Mouse (Mus musculus): Measurements from ENCODE around the gene Clip2.
A peak's percentile ranks its signal among the peaks of the same experiment; 100 is the strongest.

The Clip2 gene

DNA sequence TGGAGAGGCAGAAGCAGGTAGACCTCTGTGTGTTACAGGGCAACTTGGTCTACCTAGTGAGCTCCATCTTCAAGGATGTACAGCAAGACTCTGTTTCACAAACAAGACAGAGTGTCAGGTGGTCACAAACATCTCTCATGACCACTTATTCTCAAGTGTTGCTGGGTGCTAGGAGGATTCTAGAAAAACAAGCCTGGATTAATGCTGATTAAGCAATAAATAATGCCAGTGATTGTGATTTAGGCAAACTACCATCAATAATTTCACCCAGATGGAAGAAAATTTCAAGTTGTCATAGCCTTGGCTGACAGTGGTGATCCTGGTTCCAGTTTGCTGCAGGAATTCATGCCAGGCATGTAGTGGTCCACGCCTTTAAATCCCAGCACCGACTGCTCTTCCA lies 12.0 kb upstream of the Clip2 start:
- no peak for DNase-seq (ENCODE audit: low spot score)

DNA sequence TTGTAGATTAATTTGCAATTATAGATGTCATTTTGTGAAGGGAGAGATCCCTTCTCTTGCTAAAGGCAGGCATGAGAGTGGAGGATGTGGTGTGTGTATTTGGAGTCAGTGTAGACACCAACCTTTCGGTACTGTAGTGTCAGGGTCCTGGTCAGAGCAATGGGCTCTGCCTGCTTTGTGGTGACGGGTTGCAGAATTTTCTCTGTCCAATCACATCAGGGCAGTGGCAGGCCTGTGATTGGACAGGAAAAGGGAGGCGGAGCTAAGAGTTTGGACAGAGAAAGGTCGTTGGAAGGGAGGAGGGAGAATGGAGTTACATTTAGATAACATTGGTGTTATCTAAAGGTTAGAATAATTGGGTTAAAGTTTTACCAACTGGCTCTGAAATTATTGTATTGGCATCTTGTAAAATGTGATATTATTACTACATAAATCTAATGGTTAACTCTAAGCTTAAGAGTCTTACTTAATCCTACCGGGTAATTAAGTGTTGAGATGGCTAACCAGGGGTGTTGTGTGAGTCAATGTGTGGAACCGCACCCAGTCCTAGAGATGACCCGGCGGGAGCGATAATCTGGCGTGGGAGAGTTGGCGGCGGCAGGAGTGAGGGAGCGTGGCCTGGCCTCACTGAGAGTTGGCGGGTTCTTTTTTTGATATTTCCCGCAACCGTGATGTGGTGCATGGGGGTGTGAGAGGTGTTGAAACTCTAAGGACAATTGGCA lies 8.4 kb upstream of the Clip2 start:
- DNase-seq (ENCODE audit: low spot score) = no peak

DNA sequence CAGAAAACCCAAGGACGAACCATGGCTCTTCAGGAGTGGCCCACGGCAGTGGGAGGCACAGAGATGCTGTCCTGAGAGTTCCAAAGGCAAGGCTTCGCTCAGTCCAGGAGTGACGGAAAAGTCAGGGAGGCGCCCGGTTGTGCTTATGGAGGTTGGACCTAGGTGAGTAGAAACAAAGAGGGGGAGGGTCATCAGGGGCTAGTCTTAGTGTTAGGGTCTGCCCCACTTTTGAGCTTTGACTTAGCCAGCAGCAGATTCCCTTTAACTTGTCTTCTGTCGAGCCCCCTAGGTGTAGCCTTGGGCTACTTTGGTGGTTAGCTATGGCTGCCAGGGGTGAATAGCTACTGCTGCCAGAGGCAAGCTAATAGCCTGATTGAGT lies 7.8 kb upstream of the Clip2 start, which contains the start of gene Syna:
Gene Syna, minus strand, starts transcription at position 101 of the 379 bp plus-strand sequence.
- no peak for DNase-seq (ENCODE audit: low spot score)

DNA sequence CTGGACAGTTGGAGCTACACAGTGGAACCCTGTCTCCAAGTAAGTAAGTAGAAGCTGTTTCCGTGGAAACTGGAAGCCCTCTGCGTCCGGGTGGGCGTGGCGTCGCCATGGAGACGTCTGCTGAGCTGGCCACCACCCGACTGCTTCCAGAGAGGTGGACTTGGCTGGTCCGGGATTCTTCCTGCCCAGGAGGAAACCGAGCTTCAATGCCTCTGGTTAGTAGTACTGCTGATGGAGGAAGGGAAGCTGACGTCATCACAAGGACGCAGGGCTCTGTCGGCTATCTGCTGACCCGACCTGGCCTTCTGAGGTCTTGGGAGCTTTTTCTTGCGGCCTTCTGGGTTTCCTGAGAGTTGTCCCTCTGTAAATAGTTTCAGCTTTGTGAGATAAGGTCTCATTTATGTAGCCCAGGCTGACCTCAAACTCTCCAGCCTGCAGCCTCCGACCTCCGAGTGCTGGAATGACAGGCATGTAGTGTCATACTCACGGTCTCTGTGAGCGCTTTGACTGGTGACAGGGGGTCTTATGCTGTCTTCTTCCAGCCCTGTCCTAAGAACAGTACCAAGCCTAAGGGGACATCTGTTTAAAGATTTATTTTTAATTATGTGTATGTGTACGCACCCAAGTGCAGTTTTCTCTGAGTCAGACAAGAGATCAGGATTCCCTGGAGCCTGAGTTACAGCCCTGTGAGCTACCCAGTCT lies 3.4 kb upstream of the Clip2 start:
- DNase-seq (ENCODE audit: low spot score) = no peak

DNA sequence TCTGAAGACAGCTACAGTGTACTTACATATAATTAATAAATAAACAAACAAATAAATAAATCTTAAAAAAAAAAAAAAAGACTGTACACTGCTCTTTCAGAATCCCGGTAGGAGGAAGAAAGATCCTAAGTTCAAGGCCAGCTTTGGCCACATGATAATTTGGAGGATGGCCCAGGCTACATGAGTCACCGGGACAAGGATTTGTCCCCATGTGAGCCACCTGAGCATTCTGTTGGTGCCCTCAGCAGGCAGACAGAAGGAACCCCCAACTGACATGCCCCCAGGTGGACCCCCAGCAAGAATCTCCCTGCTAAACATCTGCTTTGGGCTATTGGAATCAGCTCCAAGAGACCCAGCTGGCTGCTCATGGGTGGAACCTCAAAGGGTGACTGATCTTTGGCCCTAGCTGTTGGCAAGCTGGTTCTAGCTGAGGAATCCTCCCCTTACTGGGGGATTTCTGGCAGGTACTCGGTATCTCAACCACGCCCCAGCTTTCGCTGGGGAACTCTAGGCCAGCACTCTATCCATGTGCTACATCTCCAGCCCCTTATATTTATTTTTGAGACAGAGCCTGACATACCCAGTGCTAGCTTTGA lies 1.8 kb upstream of the Clip2 start:
- no peak for DNase-seq (ENCODE audit: low spot score)

DNA sequence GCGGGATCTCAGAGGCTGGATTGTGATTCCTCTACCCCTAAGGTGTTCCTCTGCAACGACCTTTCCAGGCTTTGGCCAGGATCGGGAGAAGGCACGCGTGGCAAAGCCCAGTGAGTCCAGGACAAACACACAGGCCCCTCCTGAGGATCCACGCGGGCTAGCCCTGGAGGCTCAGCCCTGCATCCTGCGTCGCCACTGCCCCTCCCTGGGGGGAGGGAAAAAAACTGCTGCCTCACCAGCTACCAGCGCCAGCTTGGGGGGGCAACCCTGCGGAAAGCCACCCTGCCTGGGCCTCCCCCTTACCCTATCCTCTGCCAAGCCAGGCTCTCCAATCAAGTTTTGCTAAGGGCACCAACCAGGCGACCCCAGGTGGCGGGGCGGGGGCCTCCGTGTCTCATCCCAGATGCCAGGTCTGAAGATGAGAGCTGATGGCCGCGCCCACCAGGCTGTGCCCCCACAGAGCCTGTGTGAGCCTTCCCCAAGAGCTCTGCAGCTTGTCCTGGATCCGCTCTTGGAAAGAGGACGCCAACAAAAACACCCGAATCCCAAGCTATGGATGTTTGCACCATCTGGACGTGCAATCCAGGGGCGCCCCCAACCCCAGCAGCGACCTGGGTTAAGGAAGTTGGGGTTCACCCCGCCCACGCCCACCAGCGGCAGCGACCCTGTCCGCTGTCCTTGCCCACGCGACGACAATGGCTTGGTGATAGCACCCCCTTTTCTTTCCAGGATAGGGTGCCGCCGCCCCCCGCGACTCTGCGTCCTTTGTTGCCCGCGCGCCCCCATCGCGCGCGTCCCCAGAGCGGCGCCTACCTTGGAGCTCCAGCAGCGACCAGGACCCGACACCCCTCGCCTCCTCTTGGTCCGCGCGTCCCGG lies 763 bp downstream of the Clip2 start:
- DNase-seq (ENCODE audit: low spot score) = no peak

DNA sequence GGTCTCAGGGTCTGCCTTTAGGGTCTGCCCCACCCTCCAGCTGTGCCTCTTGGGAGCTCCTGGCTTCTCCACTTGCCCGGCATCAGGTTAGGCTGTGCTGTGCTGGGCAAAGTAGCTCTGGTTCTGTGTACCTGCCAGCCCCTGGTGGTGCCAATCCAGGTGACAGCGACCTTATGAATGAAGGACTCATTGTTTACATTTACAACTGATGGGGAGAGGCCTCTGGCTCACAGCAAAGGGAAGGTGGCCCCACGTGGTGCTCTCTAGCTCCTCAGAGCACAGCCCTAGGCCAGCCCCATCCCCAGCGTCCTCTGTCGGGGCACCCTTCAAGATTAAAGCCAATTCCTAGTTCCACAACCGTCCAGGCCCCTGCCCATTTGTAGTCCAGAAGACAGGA lies 1.4 kb downstream of the Clip2 start:
- no peak for DNase-seq (ENCODE audit: low spot score)

DNA sequence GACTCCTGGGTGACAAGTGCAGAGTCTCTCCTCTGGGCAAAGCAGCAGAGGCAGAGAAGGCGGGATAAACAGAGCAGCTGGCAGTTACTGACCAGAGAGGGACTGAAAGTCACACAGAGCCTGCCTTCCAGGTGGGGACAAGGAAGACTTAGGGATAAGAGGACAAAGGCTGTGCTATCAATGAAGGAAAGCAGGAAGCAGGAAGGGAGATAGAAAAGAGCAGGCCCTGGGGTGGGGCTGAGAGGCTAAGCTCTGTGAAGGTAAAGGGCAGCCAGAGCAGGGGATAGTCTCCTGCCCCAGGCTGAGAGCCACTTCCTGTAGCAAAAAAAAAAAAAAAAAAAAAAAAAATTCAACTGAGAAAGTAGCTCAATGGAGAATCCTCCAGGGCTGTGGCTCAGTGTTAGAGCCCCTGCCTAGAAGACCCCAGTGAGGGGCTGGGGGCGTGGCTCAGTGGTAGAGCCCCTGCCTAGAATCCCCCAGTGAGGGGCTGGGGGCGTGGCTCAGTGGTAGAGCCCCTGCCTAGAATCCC lies 2.5 kb downstream of the Clip2 start:
- DNase-seq (ENCODE audit: low spot score) = no peak

DNA sequence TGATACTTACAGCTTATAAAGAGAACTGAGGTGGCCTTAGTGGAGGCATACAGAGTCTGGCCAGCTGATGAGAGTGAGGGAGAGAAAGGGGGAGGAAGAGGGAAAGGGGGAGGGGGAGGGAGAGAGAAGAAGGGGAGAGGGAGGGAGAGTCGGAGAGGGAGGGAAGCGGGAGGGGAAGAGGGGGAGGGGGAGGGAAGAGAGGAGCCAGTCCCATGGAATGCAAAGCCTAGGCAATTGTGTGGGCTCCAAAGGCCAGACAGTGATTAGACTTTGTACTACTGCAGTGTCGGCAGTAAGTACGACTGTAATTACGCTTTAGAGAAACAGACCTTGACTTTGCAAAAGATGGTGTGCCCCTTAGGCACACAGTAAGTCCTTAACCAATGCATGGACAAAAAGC lies 3.9 kb downstream of the Clip2 start:
- no peak for DNase-seq (ENCODE audit: low spot score)

DNA sequence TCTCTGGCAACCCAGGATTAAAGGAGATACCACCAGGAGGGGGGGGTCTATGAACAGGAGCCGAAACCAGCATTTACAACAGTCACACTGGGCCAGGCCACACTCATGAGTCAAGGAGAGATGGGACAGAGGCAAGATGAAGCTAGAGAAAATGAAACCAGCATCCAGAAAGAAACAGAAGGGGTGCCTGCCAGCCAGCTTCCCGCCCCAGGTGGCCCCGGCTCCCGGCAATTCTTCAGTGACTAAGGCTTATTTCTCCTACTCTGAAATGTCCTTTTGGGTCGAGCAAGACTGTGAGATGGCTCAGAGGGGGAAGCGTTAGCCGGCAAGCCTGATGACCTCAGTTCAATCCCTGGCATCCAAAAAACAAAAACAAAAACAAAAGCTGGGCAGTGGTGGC lies 5.4 kb downstream of the Clip2 start:
- no peak for DNase-seq (ENCODE audit: low spot score)

DNA sequence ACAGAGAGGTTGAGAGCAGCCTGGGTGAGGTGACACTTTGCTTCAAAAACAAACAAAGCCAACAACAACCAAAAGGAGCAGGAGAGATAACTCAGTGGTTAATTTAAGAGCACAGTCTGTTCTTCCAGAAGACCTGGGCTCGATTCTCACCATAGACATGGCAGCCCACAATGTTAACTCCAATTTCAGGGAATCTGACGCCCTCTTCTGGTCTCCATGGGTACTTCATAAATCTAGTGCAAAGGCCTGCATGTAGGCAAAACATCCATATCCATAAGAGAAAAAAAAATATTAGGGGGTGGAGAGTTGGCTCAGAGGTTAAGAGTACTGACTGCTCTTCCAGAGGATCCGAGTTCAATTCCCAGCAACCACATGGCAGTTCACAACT lies 7.0 kb downstream of the Clip2 start:
- no peak for DNase-seq (ENCODE audit: low spot score)

DNA sequence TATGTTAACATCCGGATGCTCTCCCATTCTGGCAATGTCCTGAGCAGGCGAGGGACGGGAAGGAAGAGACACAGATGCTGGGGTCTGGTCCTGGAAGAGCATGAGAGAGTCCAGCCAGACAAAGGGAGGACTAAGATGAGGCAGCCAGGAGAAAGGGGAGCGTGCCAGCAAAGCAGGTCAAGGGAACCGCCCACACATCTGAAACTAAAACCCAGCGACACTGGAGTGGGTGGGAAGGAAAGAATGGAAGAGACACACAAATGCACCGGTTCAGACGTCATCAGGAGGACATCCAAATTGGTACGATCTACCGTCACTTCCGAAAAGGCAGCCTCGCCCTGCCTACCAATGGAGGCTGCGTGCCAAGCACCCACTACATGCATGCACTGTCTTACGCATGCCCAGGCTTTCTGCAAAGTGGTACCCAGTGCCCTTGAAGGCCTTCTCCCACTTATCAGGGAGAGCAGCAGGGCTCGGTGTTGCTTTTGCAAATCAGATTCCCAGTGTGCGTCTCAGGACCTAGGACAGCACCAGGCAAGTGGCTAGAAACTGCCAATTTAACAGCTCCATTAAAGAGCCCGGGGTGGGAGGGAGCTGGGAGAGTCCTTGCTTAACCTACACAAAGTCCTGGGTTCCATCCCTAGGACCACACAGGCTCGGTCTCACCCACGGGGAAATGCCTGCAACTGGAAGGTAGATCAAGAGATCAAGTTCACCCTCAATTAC lies 7.6 kb downstream of the Clip2 start:
- no peak for DNase-seq (ENCODE audit: low spot score)

DNA sequence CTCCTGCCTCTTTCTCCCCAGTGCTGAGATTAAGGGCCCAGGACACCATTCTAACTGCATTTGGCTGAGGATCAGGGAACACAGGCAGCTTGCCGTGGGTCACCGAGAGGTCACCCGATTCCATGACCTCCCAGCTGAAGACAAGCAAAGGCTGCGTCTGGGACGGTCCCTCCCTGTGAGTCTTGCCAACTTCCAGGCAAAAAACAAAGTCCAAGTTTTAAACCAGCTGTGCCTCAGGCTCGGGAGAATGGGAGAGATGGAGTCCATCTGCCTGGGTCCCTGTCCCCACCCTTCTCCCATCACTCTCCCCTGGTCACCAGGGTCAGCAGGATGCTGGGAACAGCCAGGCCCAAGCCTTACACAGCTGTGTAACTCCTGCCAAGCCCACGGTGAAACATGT lies 10.6 kb downstream of the Clip2 start:
- no peak for DNase-seq (ENCODE audit: low spot score)

DNA sequence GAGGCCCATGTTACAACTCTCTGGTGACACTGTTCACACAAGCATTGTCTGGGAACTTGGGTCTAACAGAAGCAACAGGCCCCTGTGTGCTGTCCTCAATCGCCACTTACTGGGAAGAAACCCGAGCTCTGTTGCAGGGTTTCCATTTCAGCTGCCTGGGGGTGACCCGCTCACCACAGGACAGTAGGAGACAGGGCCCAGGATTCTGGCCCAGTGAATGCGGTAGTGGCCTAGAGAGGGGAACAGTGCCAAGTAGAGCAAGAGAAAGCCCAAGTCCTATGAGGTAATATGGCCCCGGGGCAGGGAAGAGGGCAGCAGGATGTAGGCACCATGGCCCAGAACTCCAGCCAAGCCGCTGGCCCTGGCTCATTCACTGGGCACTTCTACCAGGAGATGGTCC lies 11.4 kb downstream of the Clip2 start:
- no peak for DNase-seq (ENCODE audit: low spot score)

DNA sequence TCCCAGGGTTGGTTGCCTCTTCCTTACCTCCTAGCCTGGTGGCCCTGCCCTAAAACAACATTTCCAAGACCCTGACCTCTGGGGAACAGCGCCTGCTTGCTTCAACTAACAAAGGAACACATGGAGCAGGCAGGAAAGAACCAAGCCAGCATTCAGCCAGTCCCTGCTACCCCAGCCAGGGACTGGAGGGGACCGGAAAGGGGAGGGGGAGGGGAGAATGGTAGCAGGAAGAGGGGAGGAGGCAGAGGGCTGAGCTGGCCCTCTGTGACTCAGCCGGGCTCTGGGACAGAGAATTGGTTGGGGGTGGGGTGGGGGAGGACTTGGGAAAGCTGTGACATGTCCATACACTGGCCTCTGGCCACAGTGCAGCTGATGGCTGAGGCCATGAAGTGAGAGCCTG lies 12.3 kb downstream of the Clip2 start:
- no peak for DNase-seq (ENCODE audit: low spot score)

DNA sequence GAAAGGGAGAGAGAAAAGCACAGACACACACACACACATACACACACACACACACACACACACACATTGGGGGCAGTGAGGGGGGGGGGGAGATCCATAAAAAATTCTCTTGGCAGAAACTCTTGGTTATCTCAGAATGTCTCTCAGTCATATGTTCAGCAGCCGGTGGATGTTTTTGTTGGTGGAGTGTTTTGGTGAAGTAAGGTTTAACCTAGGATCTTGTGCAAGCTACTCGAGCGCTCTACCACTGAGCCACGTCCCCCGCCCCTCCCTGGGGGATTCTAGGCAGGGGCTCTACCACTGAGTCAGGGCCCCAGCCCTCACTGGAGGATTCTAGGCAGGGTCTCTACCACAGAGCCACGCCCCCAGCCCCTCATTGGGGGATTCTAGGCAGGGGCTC lies 16.2 kb downstream of the Clip2 start:
- no peak for DNase-seq (ENCODE audit: low spot score)

DNA sequence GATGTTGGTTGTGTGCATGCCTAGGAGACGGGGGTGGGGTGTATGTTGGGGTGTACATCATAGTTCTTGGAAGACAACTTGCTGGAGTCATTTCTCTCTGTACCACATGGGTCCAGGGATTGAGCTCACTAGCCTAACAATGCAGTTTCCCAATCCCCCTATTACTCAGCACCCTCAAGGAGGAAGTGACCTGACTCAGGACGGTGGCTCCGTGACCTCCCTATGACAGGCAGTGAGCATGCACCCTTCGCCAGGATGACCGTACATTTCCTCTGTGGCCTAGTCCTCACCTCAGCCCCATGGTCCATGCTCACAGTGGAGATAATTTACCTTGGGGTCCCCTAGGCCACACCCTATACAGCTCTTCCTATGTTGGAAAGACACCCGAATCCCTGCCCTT lies 19.8 kb downstream of the Clip2 start:
- DNase-seq (ENCODE audit: low spot score) = no peak

DNA sequence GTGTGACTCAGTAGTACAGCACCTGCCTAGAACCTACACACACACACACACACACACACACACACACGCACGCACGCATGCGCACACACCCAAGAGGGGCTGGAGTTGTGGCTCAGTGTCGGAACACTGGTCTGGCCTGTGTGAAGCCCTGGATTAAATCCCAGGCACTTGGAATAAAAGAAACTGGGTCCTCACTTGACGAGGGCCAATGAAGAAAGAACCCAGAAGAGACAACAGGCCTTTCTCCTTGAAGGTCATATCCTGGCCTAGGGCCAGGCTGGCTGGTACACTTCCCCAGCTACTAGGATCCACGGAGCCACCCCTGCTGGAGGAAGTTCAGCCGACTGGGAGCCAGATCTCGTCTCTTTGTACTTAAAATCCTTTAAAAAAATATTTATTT lies 20.6 kb downstream of the Clip2 start:
- DNase-seq (ENCODE audit: low spot score) = no peak

DNA sequence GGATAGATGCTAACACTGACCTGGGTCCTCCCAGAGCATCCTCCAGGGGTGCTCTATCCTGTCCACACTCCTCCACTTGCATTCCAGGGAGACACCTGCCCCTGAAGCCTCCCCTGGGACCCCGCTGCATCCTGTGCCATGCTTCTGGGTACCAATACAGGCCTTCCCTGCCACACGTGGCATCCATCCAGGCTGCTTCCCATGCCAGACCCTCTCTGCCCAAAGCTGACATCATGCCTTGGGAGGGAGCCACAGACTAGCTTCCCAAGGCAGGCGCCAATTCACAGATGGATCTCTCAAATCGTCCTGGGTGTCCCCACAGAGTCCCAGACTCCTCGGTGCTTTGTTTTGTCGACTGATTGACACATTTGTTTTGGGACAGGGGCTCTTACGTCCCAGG lies 21.4 kb downstream of the Clip2 start:
- DNase-seq (ENCODE audit: low spot score) = no peak

DNA sequence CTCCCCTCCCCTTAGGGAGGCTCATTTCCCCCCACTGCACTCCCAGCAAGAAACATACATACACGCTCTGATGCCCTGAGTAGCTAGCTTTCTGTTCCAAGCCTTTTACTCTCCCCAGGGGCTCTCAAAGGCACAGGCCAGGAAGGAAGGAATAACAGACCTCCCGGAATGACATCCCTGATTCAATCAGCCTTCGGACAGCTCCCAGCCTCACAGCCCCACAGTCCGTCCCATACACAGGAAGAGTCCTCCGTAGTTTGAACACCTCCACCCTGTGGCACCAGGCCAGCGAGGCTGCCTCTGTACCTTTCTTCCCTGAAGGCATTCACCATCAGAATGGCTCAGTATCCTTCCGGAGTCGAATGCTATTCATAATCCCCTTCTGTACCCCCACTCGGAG lies 23.7 kb downstream of the Clip2 start:
- no peak for DNase-seq (ENCODE audit: low spot score)

DNA sequence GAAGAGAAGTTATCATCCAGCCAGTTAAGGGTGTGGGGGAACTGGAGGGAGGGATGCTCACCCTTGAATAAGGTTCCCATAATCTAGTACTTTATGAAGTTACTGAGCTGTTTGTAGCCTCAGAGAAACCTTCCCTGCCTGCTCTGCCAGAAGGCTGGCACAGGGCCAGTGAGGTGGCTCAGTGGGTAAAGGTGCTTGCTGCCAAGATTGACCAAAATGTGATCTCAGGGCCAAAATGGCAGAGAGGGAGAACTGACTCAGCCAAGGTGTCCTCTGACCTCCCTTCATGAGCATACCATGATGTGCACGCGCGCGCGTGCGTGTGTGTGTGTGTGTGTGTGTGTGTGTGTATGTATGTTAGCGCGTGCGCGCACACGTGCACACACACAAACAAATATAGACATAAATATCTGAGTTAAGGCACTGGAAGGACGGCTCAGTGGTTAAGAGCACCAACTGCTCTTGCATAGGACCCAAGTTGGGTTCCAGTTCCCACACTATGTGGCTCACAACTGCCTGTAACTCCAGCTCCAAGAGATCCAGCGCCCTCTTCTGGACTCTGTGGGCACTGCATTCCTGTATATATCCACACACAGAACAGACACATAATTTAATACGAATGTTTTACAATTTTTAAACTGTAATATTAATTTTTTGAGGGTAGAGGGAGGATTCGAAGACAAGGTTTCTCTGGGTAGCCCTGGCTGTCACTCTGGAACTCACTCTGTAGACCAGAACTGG lies 26.1 kb downstream of the Clip2 start:
- peak; percentile 17 for DNase-seq (ENCODE audit: low spot score)

All from c-Kit-positive CD71-positive TER-119-positive erythroid progenitor cells, embryonic 14.5 days (primary cell).